Mouse (Mus musculus) T-cell, adult 66 days (primary cell): ENCODE measurements around the gene Olfr1031. TPM values are rescaled to one million over a fixed set of nuclear protein-coding genes. Genes with fewer than 3 reads are reported as not detected.

Experiments used
- total RNA-seq, 2 experiments: library from RNA; stranded (reverse); gene quantifications; 3 replicates in 1 of 2; 4 replicates in 1 of 2; pipeline ENCODE4 v1.2.4; 2023

Olfr1031 gene
- not detected for total RNA-seq

DNA sequence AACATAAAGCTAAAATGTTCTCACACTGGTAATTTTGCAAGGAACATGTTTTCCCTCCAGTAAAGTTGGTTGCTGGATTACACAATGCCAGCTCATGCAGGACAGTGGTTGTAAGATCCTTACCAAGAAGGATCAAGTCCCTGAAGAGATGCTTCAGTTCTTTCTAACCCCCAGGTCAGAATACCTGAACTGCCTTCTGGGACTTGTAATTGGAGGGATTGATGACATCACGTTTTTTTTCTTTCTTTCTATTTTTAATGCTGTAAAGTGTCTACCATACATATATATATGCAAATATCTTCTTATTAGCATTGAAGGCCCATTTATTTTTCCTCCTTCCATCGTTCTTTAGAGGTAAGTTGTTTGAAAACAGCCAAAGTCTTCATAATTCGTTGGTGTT is at the start of gene Olfr1031:
Gene Olfr1031 (plus strand): TSS at position 301 of the 400 bp plus-strand sequence.

DNA sequence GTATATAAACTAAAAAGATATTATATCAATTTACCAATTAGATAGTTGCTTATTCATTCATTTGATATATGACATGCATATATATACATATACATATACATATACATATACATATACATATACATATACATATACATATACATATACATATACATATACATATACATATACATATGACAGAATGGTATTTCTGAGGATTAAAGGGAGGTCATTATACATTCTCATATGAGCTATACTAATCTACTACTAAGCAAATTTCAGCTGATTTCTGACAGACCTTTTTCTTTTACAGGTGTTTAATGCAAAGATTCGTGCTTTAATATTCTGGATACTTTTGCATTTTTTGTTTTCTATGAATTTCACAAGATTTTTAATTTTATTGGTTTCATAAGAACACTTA is 40.0 kb upstream of the Olfr1031 start, which contains the start of gene Olfr1028:
Gene Olfr1028 (plus strand): TSS at position 301 of the 400 bp plus-strand sequence.

DNA sequence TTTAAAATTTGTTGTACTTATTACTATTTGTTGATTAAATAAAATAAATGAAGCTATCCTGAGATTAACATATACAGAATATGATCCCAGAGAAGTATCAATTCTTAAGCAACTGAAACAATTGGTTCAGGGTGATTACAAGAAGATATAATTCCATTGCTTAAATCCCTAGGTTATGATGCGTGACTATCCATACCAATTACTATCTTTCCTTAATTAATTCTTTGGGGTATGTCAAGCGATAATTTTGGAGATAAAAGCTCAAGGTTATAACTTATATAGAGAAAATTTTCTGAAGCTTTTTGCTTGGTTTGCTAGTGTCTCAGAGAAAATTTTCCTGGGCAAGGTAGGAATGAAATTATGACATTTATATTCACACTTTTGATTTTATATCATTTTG is 16.5 kb upstream of the Olfr1031 start, which contains the start of gene Olfr1029:
Gene Olfr1029 (plus strand): TSS at position 301 of the 400 bp plus-strand sequence.

DNA sequence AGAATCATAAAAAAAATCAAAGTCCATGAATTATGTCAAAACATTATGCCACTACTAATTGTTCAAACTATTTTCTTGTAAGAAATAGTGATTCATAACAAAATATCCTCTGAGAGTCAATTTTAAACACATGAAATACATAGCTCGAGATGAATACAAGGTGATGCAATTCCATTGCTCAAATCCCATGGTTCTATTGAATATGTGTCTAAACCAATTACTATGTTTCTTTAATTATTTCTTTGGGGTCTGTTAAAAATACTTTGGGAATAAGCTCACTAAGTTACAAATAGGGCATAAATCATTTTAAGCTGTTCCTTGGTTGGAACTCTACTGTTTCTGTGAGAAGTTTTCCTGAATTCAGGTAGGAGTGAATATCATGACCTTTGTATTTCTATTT is 11.1 kb upstream of the Olfr1031 start, which contains the start of gene Olfr1030:
Gene Olfr1030 (plus strand): TSS at position 301 of the 400 bp plus-strand sequence.

DNA sequence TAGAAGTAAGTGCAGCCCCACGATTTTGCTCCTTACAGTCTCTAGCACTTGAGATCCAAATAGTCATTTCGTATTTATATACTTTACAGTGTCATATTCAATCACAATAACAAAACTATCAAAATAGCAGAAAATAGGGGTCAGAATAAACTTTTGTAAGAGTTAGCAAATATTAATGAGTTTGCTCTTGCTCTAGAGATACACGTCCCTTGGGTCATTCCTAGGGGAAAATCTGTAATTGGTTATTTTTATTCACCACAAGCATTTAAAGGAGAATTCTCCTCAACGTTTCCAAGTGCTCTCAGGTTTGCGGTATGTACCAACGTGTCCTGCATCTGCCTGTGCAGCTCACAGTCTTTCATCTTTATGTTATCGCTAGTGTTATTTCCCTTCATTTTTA is 15.1 kb downstream of the Olfr1031 start, which contains the start of gene Olfr1032:
Gene Olfr1032 (plus strand): TSS at position 301 of the 400 bp plus-strand sequence.

DNA sequence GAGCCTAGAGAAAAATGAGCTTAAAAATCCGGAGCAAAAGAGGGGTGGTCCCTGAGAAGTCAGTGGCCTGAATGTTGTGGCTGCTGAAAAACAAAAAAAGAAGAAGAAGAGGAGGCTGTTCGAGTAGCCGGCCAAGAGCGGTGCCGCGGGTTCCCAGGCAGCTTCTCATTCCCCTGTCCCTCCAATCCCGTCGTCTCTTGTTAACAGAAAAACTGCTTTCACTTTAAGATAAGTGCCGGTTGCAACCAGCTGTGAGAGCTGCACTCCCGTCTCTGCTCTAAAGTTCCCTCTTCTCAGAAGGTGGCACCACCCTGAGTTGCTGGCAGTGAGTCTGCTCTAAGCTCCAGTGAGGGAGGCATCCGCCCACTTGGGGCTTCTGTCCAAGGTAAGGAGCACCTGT is 30.3 kb downstream of the Olfr1031 start, which contains the start of gene Olfr1033:
Gene Olfr1033 (plus strand): TSS at position 228 of the 400 bp plus-strand sequence.

Other genes starting within 250 kb of the Olfr1031 start
- gene Olfr1012, start 227.5 kb upstream of the Olfr1031 start, total RNA-seq: not detected
- not detected for gene Olfr1013, start 223.2 kb upstream of the Olfr1031 start, total RNA-seq
- gene Olfr1014, start 217.6 kb upstream of the Olfr1031 start, total RNA-seq: not detected
- not detected for gene Olfr1015, start 208.3 kb upstream of the Olfr1031 start, total RNA-seq
- not detected for gene Olfr1016, start 187.8 kb upstream of the Olfr1031 start, total RNA-seq
- not detected for gene Olfr1018, start 171.8 kb upstream of the Olfr1031 start, total RNA-seq
- not detected for gene Olfr1019, start 144.8 kb upstream of the Olfr1031 start, total RNA-seq
- not detected for gene Olfr1020, start 143.3 kb upstream of the Olfr1031 start, total RNA-seq
- not detected for gene Olfr1022, start 121.7 kb upstream of the Olfr1031 start, total RNA-seq
- not detected for gene Olfr1023, start 104.7 kb upstream of the Olfr1031 start, total RNA-seq
- gene Olfr1024, start 85.3 kb upstream of the Olfr1031 start, total RNA-seq: not detected
- not detected for gene Olfr1025-ps1, start 75.1 kb upstream of the Olfr1031 start, total RNA-seq
- not detected for gene Olfr1026, start 68.7 kb upstream of the Olfr1031 start, total RNA-seq
- gene Olfr1028, start 39.9 kb upstream of the Olfr1031 start, total RNA-seq: not detected
- gene Olfr1029, start 16.4 kb upstream of the Olfr1031 start, total RNA-seq: not detected
- not detected for gene Olfr1030, start 11.0 kb upstream of the Olfr1031 start, total RNA-seq
- gene Olfr1032, start 15.2 kb downstream of the Olfr1031 start, total RNA-seq: not detected
- gene Olfr1033, start 30.3 kb downstream of the Olfr1031 start, total RNA-seq: not detected
- not detected for gene Olfr1034, start 55.6 kb downstream of the Olfr1031 start, total RNA-seq
- not detected for gene Olfr1036, start 83.7 kb downstream of the Olfr1031 start, total RNA-seq
- not detected for gene Olfr1037, start 97.1 kb downstream of the Olfr1031 start, total RNA-seq
- gene Olfr1039, start 145.6 kb downstream of the Olfr1031 start, total RNA-seq: not detected
- not detected for gene Olfr1040, start 156.4 kb downstream of the Olfr1031 start, total RNA-seq
- not detected for gene Olfr1042, start 171.5 kb downstream of the Olfr1031 start, total RNA-seq
- gene Olfr1043, start 177.2 kb downstream of the Olfr1031 start, total RNA-seq: not detected
- not detected for gene Olfr1044, start 187.5 kb downstream of the Olfr1031 start, total RNA-seq
- gene Olfr52, start 195.4 kb downstream of the Olfr1031 start, total RNA-seq: not detected
- not detected for gene Olfr1045, start 212.7 kb downstream of the Olfr1031 start, total RNA-seq
- gene Olfr1046, start 229.0 kb downstream of the Olfr1031 start, total RNA-seq: not detected
- not detected for gene Olfr1047, start 241.1 kb downstream of the Olfr1031 start, total RNA-seq
- not detected for gene Olfr1048, start 250.0 kb downstream of the Olfr1031 start, total RNA-seq